Mouse (Mus musculus) hematopoietic stem cell, adult 5-6 weeks (primary cell): ENCODE measurements around the gene Ccr5. TPM values are rescaled to one million over a fixed set of nuclear protein-coding genes. Genes with fewer than 3 reads are reported as not detected.
"Not testable (repeated sequence)": the region's sequence is repeated elsewhere in the genome, so short reads cannot be mapped to it uniquely, and the experiment has no call there.

Experiments used
- ATAC-seq, 2 experiments: fragments of 125-278 bp in 1 of 2; replicated peaks in 1 of 2; 2 replicates each; pipeline ENCODE4 v1.8.0; 2016 to 2017; ENCODE audit warnings: inconsistent platforms in 2 of 2, mild to moderate bottlenecking in 2 of 2, moderate number of reproducible peaks in 2 of 2, low read depth in 1 of 2, moderate TSS enrichment in 1 of 2; ENCODE audit not compliant: low FRiP score in 2 of 2, poor library complexity in 2 of 2, severe bottlenecking in 2 of 2, insufficient read depth in 1 of 2, low TSS enrichment in 1 of 2
- total RNA-seq: library from RNA; stranded (forward); fragments of 172-1452, 232-1000 nt; gene quantifications from 2 replicates; pipeline ENCODE4 v1.2.3, GENCODE M21; 2017

The Ccr5 gene
- total RNA-seq, 1 experiment from 2014 or later = 0.84 TPM

DNA sequence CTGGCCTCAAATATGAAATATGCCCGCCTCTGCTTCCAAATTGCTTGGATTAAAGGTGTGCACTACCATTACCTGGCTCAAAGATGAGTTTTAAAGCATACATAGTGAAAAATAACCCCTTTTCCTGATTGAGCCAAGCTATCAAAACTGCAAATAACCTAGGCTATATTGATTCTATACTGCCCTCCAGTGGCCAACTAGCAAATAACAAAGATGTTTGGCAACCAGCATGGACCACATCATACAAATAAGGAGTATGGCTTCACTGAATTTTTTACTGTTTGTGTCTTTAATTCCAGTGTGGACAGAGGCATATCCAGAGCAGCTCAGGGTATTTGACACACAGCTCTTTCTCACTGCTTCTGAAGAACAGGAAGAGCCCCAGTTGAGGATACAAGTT, 7.0 kb downstream of the Ccr5 start:
- peak; percentile 59 to 69; a peak in 2 of 4 replicates for ATAC-seq

DNA sequence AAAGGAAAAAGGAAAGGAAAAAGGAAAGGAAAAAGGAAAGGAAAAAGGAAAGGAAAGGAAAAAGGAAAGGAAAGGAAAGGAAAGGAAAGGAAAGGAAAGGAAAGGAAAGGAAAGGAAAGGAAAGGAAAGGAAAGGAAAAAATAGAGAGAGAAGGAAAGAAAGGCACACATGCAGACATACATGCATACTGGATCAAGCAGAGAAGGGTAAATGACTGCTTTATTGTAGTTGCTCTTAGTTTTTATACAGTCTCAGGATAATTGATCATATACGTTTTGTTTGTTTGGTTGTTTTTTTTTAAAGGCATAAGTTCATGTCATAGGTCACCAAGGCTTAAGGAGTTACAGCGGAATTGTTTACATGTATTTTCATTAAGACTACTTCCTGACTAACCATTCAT, 11.6 kb downstream of the Ccr5 start:
- not testable (repeated sequence) for ATAC-seq

DNA sequence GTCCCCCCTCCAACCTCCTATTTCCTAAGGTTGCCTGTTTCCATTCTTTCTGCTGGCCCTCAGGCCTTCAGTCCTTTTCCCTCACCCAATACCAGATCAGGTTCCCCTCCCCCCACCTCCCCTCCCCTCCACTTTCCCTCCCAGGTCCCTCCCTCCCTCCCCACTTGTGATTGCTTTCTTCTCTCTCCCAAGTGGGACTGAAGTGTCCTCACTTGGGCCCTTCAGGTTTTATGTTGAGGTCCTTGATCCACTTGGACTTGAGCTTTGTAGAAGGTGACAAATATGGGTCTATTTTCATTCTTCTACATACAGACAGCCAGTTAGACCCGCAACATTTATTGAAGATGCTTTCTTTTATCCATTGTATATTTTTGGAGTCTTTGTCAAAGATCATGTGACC, 13.6 kb downstream of the Ccr5 start:
- ATAC-seq = not testable (repeated sequence)

DNA sequence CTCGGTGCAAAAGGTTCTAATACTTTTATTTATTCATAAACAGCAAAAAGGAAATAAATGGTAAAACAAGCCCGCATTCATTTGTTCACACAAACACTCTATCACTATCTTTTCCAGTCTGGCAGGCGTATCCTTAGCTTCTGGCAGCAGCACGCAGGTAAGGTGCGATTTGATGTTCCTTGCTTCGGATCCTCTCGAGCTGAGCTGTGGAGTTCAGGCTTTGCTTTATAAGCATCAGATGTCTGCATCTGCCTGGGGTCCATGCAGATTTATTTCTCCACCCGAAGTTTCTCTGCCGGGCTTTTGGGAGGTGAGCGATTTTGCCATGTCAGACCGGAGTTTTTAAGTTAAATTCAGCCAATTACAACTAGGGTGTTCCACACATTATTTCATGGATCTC, 16.3 kb downstream of the Ccr5 start:
- ATAC-seq = no peak

DNA sequence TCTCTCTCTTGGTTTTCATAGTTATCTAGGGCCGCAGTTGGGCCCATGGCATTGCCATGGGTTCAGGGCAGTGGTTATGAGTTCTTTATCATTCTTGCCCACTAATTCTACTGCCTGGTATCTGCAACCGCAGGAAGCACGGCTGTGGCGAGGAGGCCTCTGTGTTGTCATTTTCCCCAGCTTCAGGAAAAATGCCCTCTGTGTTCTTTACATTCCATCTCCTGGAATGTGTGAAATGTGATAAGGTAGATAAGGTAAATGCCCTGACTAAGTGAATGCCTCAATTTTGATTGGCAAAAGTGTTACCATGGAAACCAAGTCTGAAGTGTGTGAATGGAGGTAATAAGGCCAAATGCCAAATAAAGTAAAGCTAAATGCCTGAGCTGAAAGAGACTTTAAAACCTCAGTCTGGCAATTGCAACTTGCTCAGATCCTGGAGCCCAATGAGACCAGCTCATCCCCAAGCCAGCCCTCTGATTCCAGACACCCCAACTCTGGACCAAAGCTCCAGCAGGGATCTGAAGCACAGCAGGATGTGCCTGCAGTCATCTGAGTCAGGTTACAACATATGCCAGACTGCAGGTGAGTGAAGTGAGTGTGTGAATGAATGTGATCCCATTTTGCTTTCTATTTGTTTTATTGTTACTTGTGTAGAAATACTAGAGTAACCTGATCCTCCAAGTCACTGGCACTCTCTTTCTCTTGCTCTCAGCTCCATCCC, 16.9 kb downstream of the Ccr5 start:
- ATAC-seq = peak; percentile 69 to 90

DNA sequence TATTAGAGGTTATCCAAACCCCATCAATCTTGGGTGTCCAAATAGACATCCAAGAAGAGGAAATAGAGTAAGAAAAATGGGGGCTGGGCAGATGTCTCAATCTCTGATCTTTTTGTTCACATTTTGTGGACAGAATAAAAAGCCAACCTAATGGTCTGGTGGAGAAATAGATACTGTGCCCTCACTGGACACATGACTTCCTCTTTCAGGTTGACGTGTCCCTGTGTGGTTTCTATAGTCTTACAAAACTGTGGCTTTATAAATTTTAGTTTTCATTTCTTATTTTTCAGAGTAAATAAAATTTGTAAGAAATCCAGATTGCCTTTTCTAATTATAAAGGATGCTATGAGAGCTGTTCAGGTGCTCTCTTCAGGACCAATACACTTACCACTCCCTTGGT, 22.3 kb downstream of the Ccr5 start:
- peak; percentile 67 to 83; a peak in 3 of 4 replicates for ATAC-seq

DNA sequence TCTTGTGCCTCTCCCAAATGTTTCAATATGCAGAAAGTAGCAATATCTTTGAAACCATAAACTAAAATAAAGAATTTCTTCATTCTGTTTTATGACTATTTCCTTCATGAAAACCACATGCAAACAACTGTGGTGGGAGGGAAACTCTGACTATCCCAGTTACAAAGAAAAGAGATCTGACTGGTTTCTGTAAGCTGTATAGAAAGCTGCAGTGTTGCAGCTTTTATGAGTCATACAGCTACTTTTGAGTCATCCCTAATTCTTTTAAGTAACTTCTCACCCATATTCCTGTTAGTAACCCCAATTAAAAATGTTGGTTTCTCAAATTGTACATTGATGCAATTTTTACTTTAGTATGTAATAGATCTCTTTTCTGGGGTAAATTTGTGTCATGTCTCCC, 25.0 kb downstream of the Ccr5 start:
- ATAC-seq = no peak

Other genes with a start within 250 kb of the Ccr5 start
- 3.6 and 11.7 TPM in 2 replicates for gene Ccr1, start 152.9 kb upstream of the Ccr5 start, total RNA-seq
- gene Ccr1l1, start 143.1 kb upstream of the Ccr5 start, total RNA-seq = 0.44 TPM in 1 of 2 replicates, not detected in the other
- gene Ccr3, start 99.6 kb upstream of the Ccr5 start, total RNA-seq = 0.35 and 1.8 TPM in 2 replicates
- gene Ccr2, start 19.6 kb upstream of the Ccr5 start, total RNA-seq = 11.8 and 23.4 TPM in 2 replicates
- gene 2010315B03Rik, start 191.2 kb downstream of the Ccr5 start, total RNA-seq = 26.1 and 41.5 TPM in 2 replicates